Mouse (Mus musculus) natural killer cell, adult 2 months (primary cell): ENCODE results near the gene Pon1.

Experiments used
- DNase-seq, 2 experiments: peaks; one replicate each; pipeline ENCODE4 v3.0.0; 2022; ENCODE audit warnings: low spot score in 2 of 2

Pon1 gene

DNA sequence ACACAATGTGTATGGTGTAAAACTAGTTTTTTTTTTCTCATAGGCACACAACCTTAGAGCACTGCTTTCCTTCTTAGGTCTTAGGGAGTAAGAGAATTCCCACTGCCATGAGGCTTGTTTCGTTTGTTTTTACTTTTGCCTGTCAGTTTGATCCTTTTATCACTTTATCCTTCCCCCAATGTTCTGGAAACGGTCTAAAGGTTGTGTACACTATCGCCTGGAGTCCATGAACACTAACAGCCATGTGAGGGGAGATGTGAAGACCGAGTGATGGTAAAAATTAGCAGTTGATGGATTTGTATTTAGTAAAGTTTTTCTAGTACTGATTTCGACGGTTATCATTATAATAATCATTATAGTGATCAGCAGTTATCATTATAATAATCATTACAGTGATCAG lies 58.8 kb downstream of the Pon1 start:
- DNase-seq = no peak

DNA sequence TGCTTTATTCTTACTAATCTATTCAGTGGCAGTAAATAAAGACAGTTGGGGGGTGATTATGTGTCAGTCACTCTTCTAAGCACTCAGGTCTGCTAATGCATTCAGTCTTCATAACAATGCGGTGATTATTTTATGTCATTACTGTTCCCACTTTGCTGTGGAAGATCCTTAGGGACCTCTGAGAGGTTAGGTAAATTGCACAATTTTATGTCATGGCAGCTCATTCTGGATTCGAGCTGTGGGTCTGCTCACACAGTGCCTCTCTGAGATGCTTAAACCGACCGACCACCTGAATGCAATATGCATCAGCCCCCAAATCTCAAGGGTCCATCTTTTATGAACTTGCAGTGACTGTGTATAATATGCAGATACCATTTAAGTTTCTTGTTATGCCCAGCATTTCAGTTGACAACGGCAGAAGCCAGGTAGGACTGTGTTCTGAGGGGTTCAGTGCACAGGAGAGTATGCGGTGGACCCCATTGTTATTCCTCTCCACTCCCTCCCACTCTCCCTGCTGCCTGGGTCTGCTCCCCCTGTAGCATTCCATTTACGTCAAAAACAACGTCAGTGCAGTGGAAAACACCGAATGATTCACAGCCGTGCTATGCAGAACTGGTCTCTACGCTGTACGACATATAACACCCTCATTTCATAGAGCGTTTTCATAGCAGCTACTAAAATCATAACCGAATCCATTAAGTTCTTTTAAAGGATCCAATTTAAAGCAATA lies 64.2 kb downstream of the Pon1 start:
- no peak for DNase-seq

DNA sequence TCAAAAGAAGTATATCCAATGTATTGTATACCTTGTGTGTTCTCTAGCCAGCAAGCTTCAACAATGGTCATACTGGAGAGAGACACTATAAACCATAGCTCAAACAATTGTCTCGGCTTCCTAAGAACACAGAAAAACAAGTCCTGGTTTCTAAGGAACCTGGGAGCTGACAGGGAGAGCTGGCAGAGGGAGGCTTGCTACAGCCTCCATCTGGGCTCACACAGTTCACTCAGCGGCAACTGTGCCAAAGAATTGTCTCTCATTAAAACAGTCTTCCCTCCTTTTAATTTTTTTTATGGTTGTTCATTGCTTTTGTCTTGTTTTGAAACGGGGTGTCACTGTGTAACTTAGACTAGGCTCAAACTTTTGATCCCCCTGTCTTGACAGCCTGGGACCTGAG lies 73.5 kb downstream of the Pon1 start:
- no peak for DNase-seq

DNA sequence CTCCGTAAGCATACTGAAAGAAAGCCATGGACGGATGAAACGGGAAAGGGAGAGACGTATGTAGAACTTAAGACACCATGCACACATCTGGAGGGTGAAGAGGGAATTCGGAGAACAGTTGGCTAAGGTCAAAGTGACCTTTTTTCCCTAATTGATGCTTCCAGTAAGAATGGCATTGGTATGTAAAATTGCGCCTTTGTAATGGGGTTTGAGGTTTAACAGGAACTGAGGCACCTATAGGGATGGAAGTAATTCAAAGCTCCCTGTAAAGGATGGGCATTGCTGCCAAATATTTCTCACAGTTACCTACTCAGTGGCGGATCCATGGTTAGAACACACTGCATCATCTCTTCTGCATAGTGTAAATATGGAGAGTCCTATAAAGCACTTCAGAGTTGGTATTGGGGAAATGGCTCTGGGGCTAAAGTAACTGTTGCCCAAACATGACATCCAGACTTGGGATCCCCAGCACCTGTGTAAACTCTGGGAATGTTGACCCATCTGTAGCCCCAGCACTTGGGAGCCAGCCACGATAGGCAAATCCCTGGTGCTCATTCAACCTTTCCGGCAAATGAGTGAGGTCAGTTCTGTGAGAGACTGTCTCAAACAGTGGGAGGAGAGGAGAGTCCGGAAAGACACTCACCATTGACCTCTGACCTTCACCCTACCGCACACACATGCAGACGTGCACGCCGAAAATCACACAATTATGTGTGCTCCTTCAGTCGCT lies 74.4 kb downstream of the Pon1 start:
- DNase-seq = no peak
